12 mouse cellular contexts compared by ENCODE assay signal in genomic region chr8:120268541-120268980, GRCm38 (mm10). TPM values are rescaled to one million over a fixed set of nuclear protein-coding genes. Genes with fewer than 3 reads are reported as not detected.
DNase-seq lines count a peak whose midpoint lies in the region; ATAC-seq and TF ChIP-seq lines count a peak whose summit lies in the region.
"Had no signal": no experiment of that assay in that cellular context is flagged by ENCODE, and none has a peak within 500 bp of the region (broad histone marks: within the 10 kb centered on the region; RNA-seq: fewer than 3 reads in every experiment).

No protein-coding gene starts in this region.

- peaks cover 24% of the 10 kb centered on the region for H3K4me1 ChIP-seq in heart, postnatal 0 days (ENCODE audit: control insufficient read depth, insufficient read depth)
- peaks cover 11% of the 10 kb centered on the region for H3K4me1 ChIP-seq in heart, adult 2 months (ENCODE audit: control insufficient read depth, insufficient read depth, low read length)
- peaks cover 66% of the 10 kb centered on the region for H3K4me1 ChIP-seq in hindbrain, embryonic 12.5 days
- peaks cover 64% of the 10 kb centered on the region for H3K4me1 ChIP-seq in stomach, embryonic 15.5 days

- WGBS in heart, postnatal 0 days = 44% methylated on average over 19 of the region's 19 CpGs
- WGBS in heart, adult 2 months = 32% methylated on average over 19 of the region's 19 CpGs
- WGBS in hindbrain, embryonic 12.5 days = 66% methylated on average over 17 of the region's 19 CpGs
- WGBS in stomach, embryonic 15.5 days = 46% methylated on average over 19 of the region's 19 CpGs

- no peaks in the 10 kb centered on the region for H3K9me3 ChIP-seq in heart, postnatal 0 days (replicated peaks; ENCODE audit: control insufficient read depth, low read length)
- 0 out of 2 replicates have a peak, but pooled peaks cover 3% of the 10 kb centered on the region for H3K9me3 ChIP-seq in hindbrain, embryonic 12.5 days (replicated peaks)
- no peaks in the 10 kb centered on the region for H3K9me3 ChIP-seq in stomach, embryonic 15.5 days
- H3K9me3 ChIP-seq: midbrain, embryonic 12.5 days had no signal

- intact Hi-C loops in heart, adult 2 months (cut with DNase I) = loop anchor here (5.0 kb wide), 1 partner anchor 36 kb away; no protein-coding TSS in a partner anchor

- no peaks in the 10 kb centered on the region for H3K36me3 ChIP-seq in heart, postnatal 0 days (replicated peaks; ENCODE audit: control insufficient read depth, insufficient read depth, low read length)
- no peaks in the 10 kb centered on the region for H3K36me3 ChIP-seq in heart, adult 2 months (ENCODE audit: control insufficient read depth, insufficient read depth, low read length)
- no peaks in the 10 kb centered on the region for H3K36me3 ChIP-seq in hindbrain, embryonic 12.5 days
- no peaks in the 10 kb centered on the region for H3K36me3 ChIP-seq in stomach, embryonic 15.5 days
- H3K36me3 ChIP-seq: midbrain, embryonic 12.5 days had no signal

- no peak for TF ChIP-seq POLR2A in heart, adult 2 months (IDR thresholded peaks at IDR 0.05; ENCODE audit: insufficient read depth, low read depth, low read length)

- DNase-seq in heart, postnatal 0 days (ENCODE audit: low spot score) = no peak
- DNase-seq in heart, adult 2 months = no peak
- DNase-seq in right cerebral cortex, postnatal 10 days (ENCODE audit: low spot score in 2 of 2) = peak; percentile 66 to 72
- DNase-seq in right cerebral cortex, postnatal 25 days = no peak
- DNase-seq: heart, postnatal 4 days; liver; thymus, postnatal 36 days had no signal

- no peak for ATAC-seq in heart, postnatal 0 days (ENCODE audit: insufficient read depth, low read depth)
- no peak for ATAC-seq in hindbrain, embryonic 12.5 days (ENCODE audit: low FRiP score)
- no peak for ATAC-seq in stomach, embryonic 15.5 days (ENCODE audit: insufficient read depth, low FRiP score, low read depth)
- no peak for ATAC-seq in erythroblast, adult 5-6 weeks (replicated peaks; ENCODE audit: low FRiP score, poor library complexity, severe bottlenecking)
- no peak for ATAC-seq in erythroid progenitor cell, adult 5-6 weeks (replicated peaks; ENCODE audit: low FRiP score, poor library complexity, severe bottlenecking)

- H3K9ac ChIP-seq in heart, postnatal 0 days (replicated peaks; ENCODE audit: low read depth, low read length) = no peak overlapping the region
- H3K9ac ChIP-seq in heart, adult 2 months (ENCODE audit: low read depth, low read length) = no peak overlapping the region
- 0 out of 2 replicates have a peak overlapping the region, but pooled peaks have one; percentile 23 for H3K9ac ChIP-seq in hindbrain, embryonic 12.5 days
- H3K9ac ChIP-seq in stomach, embryonic 15.5 days = no peak overlapping the region
- H3K9ac ChIP-seq: midbrain, embryonic 12.5 days had no signal

- no peak for TF ChIP-seq EP300 in heart, postnatal 0 days (IDR thresholded peaks at IDR 0.05; ENCODE audit: low read depth)
- no peak for TF ChIP-seq EP300 in heart, adult 2 months (IDR thresholded peaks at IDR 0.05; ENCODE audit: insufficient read depth, low read depth, low read length)

- no peak overlapping the region for H3K27ac ChIP-seq in heart, postnatal 0 days (ENCODE audit: low read depth)
- H3K27ac ChIP-seq in heart, adult 2 months = no peak overlapping the region
- H3K27ac ChIP-seq in hindbrain, embryonic 12.5 days = peak overlapping the region; percentile 60; the same call in 1 of the 2 replicates
- H3K27ac ChIP-seq in stomach, embryonic 15.5 days = peak overlapping the region; percentile 41; the same call in 1 of the 2 replicates
- H3K27ac ChIP-seq: midbrain, embryonic 12.5 days had no signal

- H3K27me3 ChIP-seq in heart, postnatal 0 days (ENCODE audit: control insufficient read depth, insufficient read depth, low read length) = no peaks in the 10 kb centered on the region
- no peaks in the 10 kb centered on the region for H3K27me3 ChIP-seq in heart, adult 2 months (ENCODE audit: control insufficient read depth, insufficient read depth, low read length)
- 0 out of 2 replicates have a peak, but pooled peaks cover 4% of the 10 kb centered on the region for H3K27me3 ChIP-seq in hindbrain, embryonic 12.5 days
- H3K27me3 ChIP-seq in stomach, embryonic 15.5 days (replicated peaks) = no peaks in the 10 kb centered on the region

- no peak overlapping the region for H3K4me3 ChIP-seq in heart, postnatal 0 days (ENCODE audit: low read depth, low read length)
- H3K4me3 ChIP-seq in heart, adult 2 months = no peak overlapping the region
- no peak overlapping the region for H3K4me3 ChIP-seq in hindbrain, embryonic 12.5 days
- no peak overlapping the region for H3K4me3 ChIP-seq in stomach, embryonic 15.5 days (replicated peaks)
- H3K4me3 ChIP-seq: midbrain, embryonic 12.5 days had no signal

- H3K79me2 ChIP-seq in heart, adult 2 months (replicated peaks; ENCODE audit: control insufficient read depth, insufficient read depth, low read length) = no peaks in the 10 kb centered on the region

- no peak for TF ChIP-seq CTCF in heart, postnatal 0 days (IDR thresholded peaks at IDR 0.05; ENCODE audit: low read depth)
- TF ChIP-seq CTCF in heart, adult 2 months (IDR thresholded peaks at IDR 0.05) = no peak

- 0 out of 2 replicates have a peak overlapping the region, but pooled peaks have one; percentile 5 for H3K4me2 ChIP-seq in heart, postnatal 0 days (ENCODE audit: low read depth, low read length)
- H3K4me2 ChIP-seq in hindbrain, embryonic 12.5 days (replicated peaks) = no peak overlapping the region
- H3K4me2 ChIP-seq in stomach, embryonic 15.5 days = no peak overlapping the region
- H3K4me2 ChIP-seq: midbrain, embryonic 12.5 days had no signal

RNA-seq across cellular contexts. Expression of gene Gse1, which starts 40.3 kb away (rescaled TPM):
- total RNA-seq in heart, postnatal 0 days (2014; rRNA removed; ENCODE audit: low replicate concordance) = 18.7 and 30.8 TPM in 2 replicates
- polyA plus RNA-seq in heart, postnatal 0 days (2015; fragmentation: Nextera tagmentation; extraction: Ambion mirVana) = 4.1 and 5.4 TPM in 2 replicates
- total RNA-seq in heart, adult 2 months (2021) = 10 to 100 TPM; 21.0 to 24.3 TPM
- polyA plus RNA-seq in heart, adult 2 months (2012; rRNA removed) = 12.1 and 12.8 TPM in 2 replicates
- 22.4 and 24.0 TPM in 2 replicates for polyA plus RNA-seq in hindbrain, embryonic 12.5 days (2016; fragmentation: Nextera tagmentation; extraction: Ambion mirVana)
- polyA plus RNA-seq in stomach, embryonic 15.5 days (2015; fragmentation: Nextera tagmentation; extraction: Ambion mirVana) = 9.6 and 10.8 TPM in 2 replicates
- 23.2 and 30.0 TPM in 2 replicates for total RNA-seq in erythroblast, adult 5-6 weeks (2015; ENCODE audit: low replicate concordance)
- total RNA-seq in erythroblast, adult 5-6 weeks (2017; ENCODE audit: low replicate concordance) = 37.8 and 38.3 TPM in 2 replicates
- total RNA-seq in erythroid progenitor cell, adult 5-6 weeks (2015; ENCODE audit: low replicate concordance) = 134 and 153 TPM in 2 replicates
- 105 and 130 TPM in 2 replicates for total RNA-seq in erythroid progenitor cell, adult 5-6 weeks (2017; ENCODE audit: low replicate concordance)

Comparison
In these comparisons a context has a peak if more than half of its experiments do, and no peak if none do; other contexts are left out.
1. DNase-seq: peak in right cerebral cortex, postnatal 10 days (2 of 2); none in heart, postnatal 0 days (single experiment), heart, adult 2 months (0 of 2) and right cerebral cortex, postnatal 25 days (single experiment).
2. H3K27ac ChIP-seq: peak in hindbrain, embryonic 12.5 days (single experiment) and stomach, embryonic 15.5 days (single experiment); none in heart, postnatal 0 days (single experiment) and heart, adult 2 months (single experiment).